Mouse (Mus musculus) forebrain, embryonic 12.5 days (tissue): Measurements from ENCODE around the gene Stil. TPM values are rescaled to one million over a fixed set of nuclear protein-coding genes. Genes with fewer than 3 reads are reported as not detected.

Experiments used
- ATAC-seq: fragments of 200-750 bp; cut with Nextera tagmentation; 2 replicates; pipeline ENCODE4 v1.8.0; 2017; ENCODE audit warnings: moderate TSS enrichment; ENCODE audit not compliant: low FRiP score
- H3K27ac ChIP-seq: fragments of 300-500 bp; sonication (generic); 2 replicates; pipeline ENCODE4 v1.5.1; 2016; ENCODE audit warnings: mild to moderate bottlenecking
- H3K27me3 ChIP-seq: fragments of 300-500 bp; sonication (generic); 2 replicates; pipeline ENCODE4 v1.6.1; 2016; ENCODE audit warnings: mild to moderate bottlenecking
- H3K36me3 ChIP-seq: fragments of 300-500 bp; sonication (generic); replicated peaks from 2 replicates; pipeline ENCODE4 v1.6.1; 2016; ENCODE audit warnings: mild to moderate bottlenecking
- H3K4me1 ChIP-seq: fragments of 300-500 bp; sonication (generic); 2 replicates; pipeline ENCODE4 v1.6.1; 2016
- H3K4me2 ChIP-seq: fragments of 300-500 bp; sonication (generic); 2 replicates; pipeline ENCODE4 v1.6.1; 2016; ENCODE audit warnings: mild to moderate bottlenecking, moderate library complexity
- H3K4me3 ChIP-seq: fragments of 300-500 bp; sonication (generic); replicated peaks from 2 replicates; pipeline ENCODE4 v1.5.1; 2016; ENCODE audit warnings: mild to moderate bottlenecking
- H3K9ac ChIP-seq: fragments of 300-500 bp; sonication (generic); 2 replicates; pipeline ENCODE4 v1.6.1; 2016; ENCODE audit warnings: mild to moderate bottlenecking
- H3K9me3 ChIP-seq: fragments of 300-500 bp; sonication (generic); 2 replicates; pipeline ENCODE4 v1.6.1; 2016
- WGBS: fragments of 180-500 bp; shearing (Covaris S2); methylation state at CpG from one replicate; pipeline ENCODE4 v1.1.7; 2016; 5-methylcytosine and 5-hydroxymethylcytosine counted together
- polyA plus RNA-seq: library from polyadenylated mRNA; unstranded; fragments of >200 nt; fragmentation: Nextera tagmentation; extraction: Ambion mirVana; gene quantifications from 2 replicates; pipeline ENCODE4 v1.2.1, GENCODE M21; 2016

The Stil gene
- polyA plus RNA-seq, 1 experiment from 2014 or later, result 21.0 TPM

DNA sequence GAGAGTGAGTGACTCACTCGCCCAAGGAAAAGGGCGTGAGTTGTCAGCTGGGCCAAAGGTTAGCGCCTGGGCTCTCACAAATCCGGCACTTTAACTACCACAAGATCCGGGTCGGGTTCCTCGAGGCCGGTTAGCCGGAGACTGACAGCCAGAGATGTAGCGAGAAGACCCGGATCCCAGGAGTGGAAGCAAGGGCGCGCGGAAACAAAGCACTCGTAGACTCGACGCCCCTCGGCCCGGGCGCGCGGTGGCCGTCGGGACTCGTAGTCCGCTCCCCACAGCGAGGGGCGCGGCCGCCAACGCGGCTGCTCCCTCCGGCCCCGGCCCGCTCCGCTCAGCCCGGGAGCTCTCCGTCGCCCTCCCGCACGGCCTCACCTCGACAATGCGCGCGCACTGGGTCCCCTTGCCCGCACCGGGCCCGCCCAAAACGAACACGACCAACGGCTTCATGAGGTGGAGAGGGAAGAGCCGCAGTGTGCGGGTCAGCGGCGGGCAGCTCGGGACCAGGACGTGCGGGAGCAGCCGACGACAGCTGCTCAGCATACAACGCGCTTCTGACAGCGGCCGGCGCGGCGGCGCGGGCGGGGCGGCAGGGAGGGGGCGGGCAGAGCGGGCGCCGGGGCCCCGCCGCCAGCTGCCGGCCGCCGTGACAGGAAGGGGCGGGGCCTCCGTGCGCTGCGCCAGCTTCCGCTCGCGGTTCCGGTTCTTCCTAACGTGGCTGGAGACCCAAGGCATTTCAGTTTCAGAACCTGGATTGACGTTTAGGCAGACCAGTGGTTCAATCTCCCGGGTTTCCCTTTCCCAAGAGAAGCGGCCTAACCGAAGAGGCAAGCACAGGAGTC is 13.1 kb upstream of the Stil start, which contains the start of gene Cmpk1:
Gene Cmpk1 (minus strand): TSS at position 651 of the 842 bp plus-strand sequence.
- ATAC-seq, result peak; percentile 97
- Histone ChIP-seq H3K27me3 (no peaks in the 10 kb centered on the region), H3K36me3 (no peaks in the 10 kb centered on the region), H3K9ac (peak within 1 kb of the TSS; percentile 94), H3K4me1 (peaks cover 16% of the 10 kb centered on the region), H3K4me2 (peak within 1 kb of the TSS; percentile 70), H3K9me3 (no peaks in the 10 kb centered on the region), H3K4me3 (peak within 1 kb of the TSS; percentile 85), H3K27ac (peak within 1 kb of the TSS; percentile 100)
- under 1% methylated on average over 87 of the region's 93 CpGs for WGBS

DNA sequence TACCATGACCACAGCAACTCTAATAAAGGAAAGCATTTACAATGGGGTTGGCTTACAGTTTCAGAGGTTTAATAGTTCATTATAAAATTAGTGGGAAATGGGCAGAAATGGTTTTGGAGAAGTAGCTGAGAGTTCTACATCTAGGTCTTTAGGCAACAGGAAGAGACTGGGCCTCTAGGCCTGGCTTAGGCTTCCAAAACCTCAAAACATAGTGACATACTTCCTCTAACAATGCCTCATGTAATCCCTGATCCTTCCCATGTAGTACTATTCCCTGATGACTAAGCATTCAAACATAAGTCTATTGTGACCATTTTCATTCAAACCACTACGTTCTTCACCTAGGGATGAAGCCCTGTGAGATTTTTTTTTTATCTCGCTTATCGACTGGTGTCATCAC is 5.7 kb upstream of the Stil start:
- Histone ChIP-seq H3K4me1 (no peaks in the 10 kb centered on the region; the same call in 1 of the 2 replicates), H3K27me3 (peaks cover 9% of the 10 kb centered on the region; the same call in 1 of the 2 replicates), H3K9ac (no peak overlapping the region), H3K4me3 (no peak overlapping the region), H3K27ac (no peak overlapping the region), H3K4me2 (no peak overlapping the region), H3K9me3 (no peaks in the 10 kb centered on the region), H3K36me3 (no peaks in the 10 kb centered on the region)
- 86% methylated on average over 3 of the region's 3 CpGs for WGBS
- ATAC-seq, result no peak

DNA sequence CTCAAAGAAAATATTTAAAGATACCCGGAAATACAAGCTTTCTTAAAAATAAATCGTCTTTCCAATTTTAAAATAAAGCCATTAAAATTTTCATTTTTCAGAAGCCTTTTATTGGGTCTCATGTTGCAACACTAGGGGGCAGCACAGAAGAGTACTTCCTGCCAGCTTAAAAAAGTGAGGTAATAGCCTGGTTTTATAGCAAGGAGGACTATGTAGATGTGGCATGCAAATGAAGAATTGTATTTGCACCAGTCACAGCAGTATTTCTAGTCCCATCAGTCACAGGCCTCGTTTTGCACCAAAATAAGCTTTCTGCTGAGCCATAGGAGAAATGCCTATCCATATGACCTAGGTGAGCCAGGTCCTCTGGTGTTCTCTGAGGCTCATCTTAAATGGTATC is 2.9 kb upstream of the Stil start:
- peaks cover 9% of the 10 kb centered on the region; the same call in 1 of the 2 replicates for H3K27me3 ChIP-seq
- no peaks in the 10 kb centered on the region for H3K9me3 ChIP-seq
- WGBS, result 56% methylated on average over 3 of the region's 3 CpGs
- no peak overlapping the region for H3K4me3 ChIP-seq
- no peak for ATAC-seq
- H3K4me2 ChIP-seq, result no peak overlapping the region
- no peak overlapping the region for H3K27ac ChIP-seq
- no peaks in the 10 kb centered on the region for H3K36me3 ChIP-seq
- H3K4me1 ChIP-seq, result peaks cover 16% of the 10 kb centered on the region
- H3K9ac ChIP-seq, result no peak overlapping the region

DNA sequence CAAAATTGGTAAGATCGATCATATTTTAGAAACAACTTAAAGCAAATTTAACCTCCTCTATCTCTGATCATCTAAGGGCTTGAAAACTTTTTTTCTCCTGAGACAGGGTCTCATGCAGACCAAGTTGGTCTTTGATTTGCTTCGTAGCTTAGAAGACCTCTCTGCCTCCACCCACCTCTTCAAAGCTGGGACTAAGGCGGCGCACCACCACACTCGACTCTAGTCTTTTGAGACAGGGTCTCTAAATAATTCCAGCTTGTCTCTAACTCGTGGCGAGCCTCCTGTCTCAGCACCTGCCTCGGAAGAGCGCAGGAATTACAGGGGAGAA is 550 bp upstream of the Stil start:
- Histone ChIP-seq H3K9me3 (no peaks in the 10 kb centered on the region), H3K27me3 (peaks cover 6% of the 10 kb centered on the region; the same call in 1 of the 2 replicates), H3K4me3 (peak overlapping the region; percentile 71), H3K4me1 (peaks cover 18% of the 10 kb centered on the region), H3K36me3 (peaks cover 11% of the 10 kb centered on the region), H3K27ac (peak overlapping the region; percentile 96), H3K4me2 (peak overlapping the region; percentile 71), H3K9ac (peak overlapping the region; percentile 67)
- WGBS, result 10% methylated on average over 9 of the region's 9 CpGs
- ATAC-seq, result no peak; the same call in 1 of the 2 replicates

DNA sequence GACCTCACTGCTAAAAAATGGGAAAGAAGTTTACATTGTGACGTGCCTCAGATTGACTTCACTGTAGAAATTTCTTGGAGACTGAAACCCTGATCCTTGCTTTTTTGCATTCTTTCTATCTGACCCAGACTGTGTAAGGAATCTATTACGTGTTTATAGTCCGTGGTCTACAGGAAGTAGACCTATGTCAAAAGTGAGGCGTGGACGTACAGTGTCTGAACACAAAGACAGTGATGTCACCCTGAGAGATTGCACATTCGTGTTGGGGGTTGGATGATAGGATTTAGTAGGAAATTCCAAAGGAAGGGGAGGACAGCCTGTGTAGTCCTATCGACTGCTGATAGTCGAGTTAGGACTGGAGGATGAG is 453 bp downstream of the Stil start:
- Histone ChIP-seq H3K9me3 (no peaks in the 10 kb centered on the region), H3K27me3 (no peaks in the 10 kb centered on the region), H3K27ac (peak overlapping the region; percentile 76; the same call in 1 of the 2 replicates), H3K4me2 (peak overlapping the region; percentile 71), H3K36me3 (peaks cover 17% of the 10 kb centered on the region), H3K9ac (peak overlapping the region; percentile 82), H3K4me3 (peak overlapping the region; percentile 71), H3K4me1 (peaks cover 18% of the 10 kb centered on the region)
- ATAC-seq, result peak; percentile 32; the same call in 1 of the 2 replicates
- 2% methylated on average over 8 of the region's 8 CpGs for WGBS

DNA sequence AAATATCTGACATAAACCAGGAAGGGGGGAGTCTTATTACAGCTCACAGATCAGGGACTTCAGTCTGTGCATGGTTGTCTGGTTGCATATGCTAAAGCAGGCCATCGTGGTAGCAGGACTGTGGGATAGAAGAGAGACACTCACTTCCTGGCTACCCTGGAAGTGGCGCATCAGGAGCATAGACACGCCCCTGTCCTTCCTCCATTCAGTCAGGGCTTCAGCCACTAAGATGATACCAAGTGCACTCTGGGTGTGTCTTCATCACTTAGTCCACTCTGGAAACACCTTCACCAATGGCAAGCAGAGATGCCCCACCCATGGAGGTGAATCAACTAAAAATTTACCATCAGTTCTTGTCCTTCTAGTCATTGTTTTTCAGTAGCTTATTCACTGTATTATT is 14.3 kb downstream of the Stil start:
- Histone ChIP-seq H3K36me3 (peaks cover 66% of the 10 kb centered on the region), H3K4me1 (no peaks in the 10 kb centered on the region), H3K27ac (no peak overlapping the region), H3K9me3 (no peaks in the 10 kb centered on the region), H3K4me2 (no peak overlapping the region), H3K27me3 (no peaks in the 10 kb centered on the region), H3K4me3 (no peak overlapping the region), H3K9ac (no peak overlapping the region)
- 92% methylated on average over 3 of the region's 3 CpGs for WGBS
- no peak for ATAC-seq

DNA sequence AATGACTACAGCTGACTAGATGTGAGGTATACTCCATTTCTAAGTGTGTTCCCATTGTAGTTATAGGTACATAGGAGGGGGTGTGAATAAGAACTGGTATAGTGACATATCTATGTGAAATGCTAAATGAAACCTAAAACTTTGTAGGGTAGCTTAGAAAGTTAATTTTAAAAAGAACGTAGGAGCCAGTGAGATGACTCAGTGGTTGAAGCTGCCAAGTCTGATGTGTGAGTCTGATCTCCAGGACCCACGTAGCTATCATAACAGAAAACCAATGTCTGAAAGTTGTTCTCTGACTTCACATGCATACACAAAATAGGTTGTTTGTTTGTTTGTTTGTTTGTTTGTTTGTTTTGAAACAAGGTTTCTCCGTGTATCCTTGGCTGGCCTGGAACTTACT is 20.0 kb downstream of the Stil start:
- no peaks in the 10 kb centered on the region for H3K9me3 ChIP-seq
- no peak overlapping the region for H3K4me2 ChIP-seq
- H3K4me1 ChIP-seq, result no peaks in the 10 kb centered on the region
- H3K27ac ChIP-seq, result no peak overlapping the region
- WGBS, result 98% methylated on average over 3 of the region's 3 CpGs
- no peak overlapping the region for H3K4me3 ChIP-seq
- peaks cover 74% of the 10 kb centered on the region for H3K36me3 ChIP-seq
- no peaks in the 10 kb centered on the region for H3K27me3 ChIP-seq
- H3K9ac ChIP-seq, result no peak overlapping the region
- no peak for ATAC-seq

DNA sequence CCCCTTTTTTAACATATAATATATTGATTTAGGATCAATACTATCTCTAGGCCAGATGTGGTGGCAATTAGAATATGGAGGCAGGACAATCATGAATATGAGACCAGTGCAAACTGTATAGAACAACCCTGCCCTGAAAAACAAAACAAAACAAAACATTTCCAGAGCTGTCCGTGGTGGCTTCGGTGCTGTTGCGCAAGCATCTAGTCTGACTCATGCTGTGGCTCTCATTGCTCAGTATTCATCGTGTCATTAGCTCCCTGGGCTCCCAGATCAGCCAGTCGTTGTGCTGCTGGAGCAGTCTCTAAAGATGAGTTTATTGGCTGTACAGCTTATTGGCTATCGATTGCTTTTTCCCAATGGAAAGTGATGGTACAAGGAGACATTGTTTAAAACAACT is 35.1 kb downstream of the Stil start:
- Histone ChIP-seq H3K4me3 (no peak overlapping the region), H3K9ac (no peak overlapping the region), H3K27me3 (no peaks in the 10 kb centered on the region), H3K4me2 (no peak overlapping the region), H3K36me3 (peaks cover 40% of the 10 kb centered on the region), H3K4me1 (no peaks in the 10 kb centered on the region), H3K27ac (no peak overlapping the region), H3K9me3 (no peaks in the 10 kb centered on the region)
- ATAC-seq, result no peak
- 79% methylated on average over 6 of the region's 6 CpGs for WGBS

DNA sequence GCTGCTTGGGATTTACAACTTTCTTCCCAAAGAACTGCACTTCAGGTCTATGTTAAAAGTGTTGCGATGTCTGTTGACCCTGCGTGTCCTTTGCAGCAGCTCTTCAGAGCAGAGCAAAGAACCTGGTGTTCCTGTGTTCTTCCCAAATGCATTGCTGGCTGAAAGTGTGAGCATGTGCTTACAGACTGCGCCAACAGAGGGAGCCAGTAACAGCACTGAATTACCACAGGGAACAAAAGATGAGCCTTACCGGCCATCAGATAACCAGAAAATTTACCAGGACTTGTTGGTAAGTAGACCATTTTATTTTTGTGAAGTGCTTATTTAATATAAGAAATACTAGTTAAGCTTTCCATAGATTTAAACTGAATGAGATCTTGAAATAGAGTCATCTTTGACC is 38.3 kb downstream of the Stil start:
- H3K27me3 ChIP-seq, result no peaks in the 10 kb centered on the region
- peaks cover 52% of the 10 kb centered on the region for H3K36me3 ChIP-seq
- H3K4me2 ChIP-seq, result no peak overlapping the region
- 43% methylated on average over 4 of the region's 4 CpGs for WGBS
- H3K9ac ChIP-seq, result no peak overlapping the region
- no peak overlapping the region for H3K4me3 ChIP-seq
- no peak overlapping the region for H3K27ac ChIP-seq
- no peaks in the 10 kb centered on the region for H3K4me1 ChIP-seq
- no peaks in the 10 kb centered on the region for H3K9me3 ChIP-seq
- no peak for ATAC-seq

DNA sequence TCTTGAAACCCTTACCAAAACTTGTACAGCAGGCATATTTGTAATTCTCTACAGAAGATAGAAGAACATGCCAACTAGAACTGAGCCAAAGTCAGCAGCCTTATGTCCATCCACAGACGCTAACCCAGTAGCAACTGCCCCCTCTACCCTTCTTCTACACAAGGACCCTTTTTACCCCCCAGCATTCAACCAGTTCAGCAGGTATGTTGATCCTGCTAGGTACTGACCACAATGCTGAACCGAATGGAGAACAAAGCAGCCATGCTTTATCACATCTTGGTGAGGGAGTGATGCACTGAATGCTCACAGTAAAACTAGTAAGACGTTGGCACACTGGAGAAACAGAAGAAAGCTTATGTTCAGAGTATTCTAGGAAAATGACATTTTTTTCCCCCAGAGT is 45.7 kb downstream of the Stil start:
- H3K27me3 ChIP-seq, result peaks cover 28% of the 10 kb centered on the region
- 79% methylated on average over 3 of the region's 3 CpGs for WGBS
- no peak overlapping the region for H3K4me2 ChIP-seq
- no peaks in the 10 kb centered on the region for H3K4me1 ChIP-seq
- ATAC-seq, result no peak
- H3K9me3 ChIP-seq, result no peaks in the 10 kb centered on the region
- H3K36me3 ChIP-seq, result peaks cover 30% of the 10 kb centered on the region
- H3K27ac ChIP-seq, result no peak overlapping the region
- no peak overlapping the region for H3K9ac ChIP-seq
- H3K4me3 ChIP-seq, result no peak overlapping the region

DNA sequence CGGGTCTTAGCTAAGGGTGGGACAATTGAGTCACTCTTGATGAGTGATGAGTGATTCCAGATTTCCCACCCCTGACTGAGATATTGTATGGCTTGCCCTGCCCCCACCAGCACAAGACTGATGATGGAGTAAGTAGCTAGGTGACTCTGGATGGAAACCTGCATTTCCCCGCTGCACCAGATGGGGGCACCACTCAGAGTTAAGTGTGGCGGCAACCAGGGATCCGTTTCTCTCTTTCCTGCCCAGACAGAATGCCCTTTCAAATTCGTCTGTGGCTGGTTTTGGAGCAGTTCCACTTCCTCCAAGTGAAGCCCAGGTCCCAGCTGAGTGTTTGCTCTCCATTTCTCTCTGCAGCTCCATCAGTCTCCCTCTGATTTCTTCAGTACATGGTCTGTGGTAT is 47.8 kb downstream of the Stil start:
- no peak for ATAC-seq
- Histone ChIP-seq H3K9ac (no peak overlapping the region), H3K4me3 (no peak overlapping the region), H3K27ac (no peak overlapping the region), H3K4me2 (no peak overlapping the region), H3K36me3 (peaks cover 10% of the 10 kb centered on the region), H3K9me3 (no peaks in the 10 kb centered on the region), H3K4me1 (peaks cover 5% of the 10 kb centered on the region; the same call in 1 of the 2 replicates), H3K27me3 (peaks cover 49% of the 10 kb centered on the region)
- 6% methylated on average over 5 of the region's 5 CpGs for WGBS

DNA sequence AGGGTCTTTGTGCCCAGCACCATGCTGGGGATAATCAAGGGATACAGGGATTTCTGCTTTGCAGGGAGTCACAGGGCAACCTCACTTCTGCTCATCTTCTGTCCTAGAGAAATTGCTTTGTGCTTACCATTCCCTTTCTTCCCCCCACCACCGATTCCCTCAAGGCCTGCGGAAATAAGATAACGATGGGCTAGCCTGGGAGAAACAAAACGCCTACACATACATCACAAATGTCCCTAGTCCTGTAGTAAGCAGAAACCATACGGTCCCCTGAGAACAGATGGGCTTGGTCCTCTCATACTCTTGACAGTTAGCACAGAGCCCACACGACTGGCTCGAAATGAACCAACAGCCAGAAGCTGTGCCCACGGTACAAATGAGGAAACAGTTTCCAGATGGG is 48.2 kb downstream of the Stil start:
- 73% methylated on average over 8 of the region's 8 CpGs for WGBS
- Histone ChIP-seq H3K36me3 (peaks cover 10% of the 10 kb centered on the region), H3K9ac (no peak overlapping the region), H3K9me3 (no peaks in the 10 kb centered on the region), H3K27ac (no peak overlapping the region), H3K4me3 (no peak overlapping the region), H3K4me2 (no peak overlapping the region), H3K27me3 (peaks cover 54% of the 10 kb centered on the region), H3K4me1 (peaks cover 8% of the 10 kb centered on the region; the same call in 1 of the 2 replicates)
- ATAC-seq, result no peak

DNA sequence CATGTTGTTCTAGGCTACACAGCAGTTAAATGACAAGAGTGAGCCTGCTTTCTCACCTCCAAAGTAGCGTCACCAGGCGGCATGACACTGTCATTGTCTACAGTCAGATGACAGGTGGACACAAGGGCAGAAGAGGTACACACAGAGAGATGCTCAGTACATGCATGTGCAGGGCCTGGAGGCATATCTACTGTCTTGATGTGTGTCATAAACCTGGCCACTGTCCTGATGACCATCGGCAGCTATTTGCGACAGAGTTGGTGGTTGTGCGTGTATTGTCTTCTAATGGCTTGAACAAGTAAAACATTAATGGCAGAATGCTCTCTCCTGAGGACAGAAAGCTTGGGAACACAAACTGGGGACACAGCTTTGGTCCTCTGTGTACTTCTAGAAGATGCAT is 51.3 kb downstream of the Stil start:
- Histone ChIP-seq H3K4me3 (no peak overlapping the region), H3K27ac (no peak overlapping the region), H3K4me2 (no peak overlapping the region), H3K9me3 (no peaks in the 10 kb centered on the region), H3K36me3 (no peaks in the 10 kb centered on the region), H3K27me3 (peaks cover 84% of the 10 kb centered on the region), H3K9ac (no peak overlapping the region), H3K4me1 (peaks cover 9% of the 10 kb centered on the region)
- 77% methylated on average over 5 of the region's 5 CpGs for WGBS
- no peak for ATAC-seq
